Mouse (Mus musculus) embryonic stem cell, embryonic (primary cell): Measurements from ENCODE around the gene 1700007K13Rik.
"Not testable (repeated sequence)": the region's sequence is repeated elsewhere in the genome, so short reads cannot be mapped to it uniquely, and the experiment has no call there.

Experiments
- CTCF ChIA-PET, 4 experiments: fragments of 300-600 bp in 2 of 4; fragments of 350-600 bp in 2 of 4; sonication (Branson Sonifier 250); formaldehyde crosslinking; loops; one replicate each; lab custom pipeline; 2022; ENCODE audit warnings: inconsistent platforms in 2 of 4; lab: Charles Lee
- POLR2A ChIA-PET, 4 experiments: fragments of 300-600 bp in 2 of 4; fragments of 350-600 bp in 2 of 4; sonication (Branson Sonifier 250); formaldehyde crosslinking; loops; one replicate each; lab custom pipeline; 2022; ENCODE audit warnings: antibody characterized with exemption in 4 of 4, inconsistent platforms in 1 of 4; lab: Charles Lee

The 1700007K13Rik gene

DNA sequence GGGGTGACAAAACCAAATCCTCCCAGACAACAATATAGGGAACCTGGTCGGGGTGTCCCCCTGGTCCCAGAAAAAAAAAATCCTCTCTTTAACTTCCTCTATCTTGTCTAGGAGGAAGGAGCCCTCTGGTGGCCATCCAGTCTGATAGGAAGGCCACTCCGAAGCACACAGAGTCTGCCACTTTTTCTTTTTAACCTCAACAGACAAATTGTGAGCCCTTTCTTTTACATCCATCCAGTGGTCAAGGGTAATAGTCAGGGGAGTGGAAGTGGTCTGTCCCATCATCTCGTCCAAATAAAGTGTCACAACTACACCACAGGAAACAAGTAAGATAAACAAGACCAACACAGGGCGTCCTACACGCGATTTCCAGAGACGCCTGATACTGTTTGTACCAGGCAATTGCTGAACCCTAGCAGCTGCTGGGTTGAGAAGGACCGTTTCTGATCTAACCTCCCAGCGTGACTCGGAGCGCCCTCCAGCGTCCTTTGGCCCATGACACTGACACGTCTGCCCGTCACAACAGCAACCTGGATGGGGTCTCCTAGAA is 29.1 kb upstream of the 1700007K13Rik start:
- CTCF ChIA-PET, result interaction anchor here in 1 of 4 experiments (0.7 to 1.0 kb wide), 2 partner anchors 43 to 77 kb away, joined by 3 read pairs; no protein-coding TSS in a partner anchor
- POLR2A ChIA-PET, result interaction anchor here in 1 of 4 experiments (1.9 kb wide), 1 partner anchor 16 kb away, joined by 12 read pairs; no protein-coding TSS in a partner anchor

DNA sequence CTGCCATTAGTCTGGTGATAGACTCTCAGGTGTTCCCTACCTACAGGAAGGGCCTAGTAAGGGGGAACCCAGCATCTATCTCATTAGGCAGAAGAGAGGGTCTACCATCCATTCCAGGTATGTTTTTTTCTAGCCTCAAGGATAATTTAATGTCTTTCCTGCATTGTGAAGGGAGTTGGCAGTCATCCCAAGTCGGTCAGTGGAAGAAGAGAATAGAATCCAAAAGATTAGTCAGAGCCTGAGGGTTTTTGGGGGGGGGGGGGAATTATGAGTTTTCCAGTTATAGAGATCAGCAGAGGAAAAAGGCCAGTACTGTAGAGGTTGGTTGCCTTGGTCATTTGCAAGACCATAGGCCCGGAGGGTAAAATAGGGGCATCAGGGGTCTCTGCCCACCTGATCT is 28.4 kb upstream of the 1700007K13Rik start:
- ChIA-PET CTCF (no interaction called here), POLR2A (no interaction called here)

DNA sequence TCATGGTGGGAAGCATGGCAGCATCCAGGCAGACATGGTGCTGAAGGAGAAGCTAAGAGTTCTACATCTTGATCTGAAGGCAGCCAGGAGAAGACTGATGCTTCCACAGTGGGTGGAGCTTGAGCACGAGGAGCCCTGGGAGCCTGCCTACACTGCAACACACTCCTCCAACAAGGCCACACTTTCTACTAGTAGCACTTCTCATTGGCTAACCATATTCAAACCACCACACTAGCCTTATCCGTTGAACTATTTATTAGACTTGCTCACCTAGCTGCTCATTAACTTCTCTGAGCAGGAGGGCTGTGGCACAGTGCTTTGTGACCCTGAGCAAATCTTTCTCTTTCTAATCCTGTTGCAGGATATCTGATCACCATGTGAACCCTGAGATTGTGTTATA is 17.7 kb upstream of the 1700007K13Rik start:
- ChIA-PET CTCF (interaction anchor here in 1 of 4 experiments (0.6 to 1.0 kb wide), 2 partner anchors 20 to 25 kb away, joined by 3 to 4 read pairs; no protein-coding TSS in a partner anchor), POLR2A (interaction anchor here in 2 of 4 experiments (1.1 to 2.4 kb wide), 3 partner anchors 13 to 43 kb away, joined by 3 to 8 read pairs (median 5); partner anchors contain the start of genes 1700007K13Rik (in 1 of the 2) and Gbgt1 (in 1 of the 2))

DNA sequence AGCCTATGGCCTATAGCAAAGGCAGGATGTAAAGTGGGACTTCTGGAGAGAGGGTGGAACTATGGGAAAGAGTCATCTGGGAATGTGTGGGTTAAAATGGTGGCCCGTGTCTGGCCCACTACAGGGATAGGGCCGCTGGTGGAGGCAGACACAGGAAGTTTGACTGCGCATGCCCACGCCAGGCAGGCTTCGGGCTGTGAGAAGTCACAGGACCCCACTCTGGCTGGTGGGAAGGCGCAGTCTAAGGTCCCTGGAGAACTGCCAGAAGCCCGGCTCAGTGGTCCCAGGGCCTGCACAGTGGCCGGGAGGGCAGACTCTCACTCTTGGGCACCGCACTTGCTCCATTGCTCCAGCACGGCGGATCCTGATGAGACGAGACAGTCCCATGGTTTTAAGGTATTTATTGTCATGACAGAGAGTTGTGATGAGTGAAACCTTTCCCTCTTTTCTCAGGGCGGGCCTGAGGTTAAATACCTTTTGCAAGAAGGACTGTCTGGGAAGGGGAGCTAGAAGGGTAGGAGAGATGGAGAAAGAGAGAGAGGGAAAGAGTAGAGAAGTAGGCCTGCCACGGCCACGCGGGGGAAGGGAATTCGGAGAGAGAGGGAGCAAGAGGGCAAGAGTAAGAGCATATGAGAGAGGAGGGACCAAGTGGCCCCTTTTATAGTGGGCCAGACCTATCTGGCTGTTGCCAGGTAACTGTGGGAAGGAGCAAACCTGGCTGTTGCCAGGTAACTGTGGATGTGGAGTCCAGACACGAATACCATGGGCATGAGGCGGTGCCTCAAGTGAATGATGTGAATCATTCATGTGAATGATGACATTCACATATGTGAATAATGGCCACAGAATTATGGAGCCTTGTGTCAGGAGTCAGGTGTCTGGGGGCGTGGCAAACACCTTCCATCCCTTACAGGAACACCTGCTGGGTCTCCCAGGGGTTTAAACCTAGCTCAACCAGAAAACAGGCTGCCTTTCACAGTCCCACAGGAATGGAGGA is 13.4 kb upstream of the 1700007K13Rik start:
- ChIA-PET POLR2A (interaction anchor here in 3 of 4 experiments (0.6 to 3.2 kb wide), 11 partner anchors 8 to 815 kb away, joined by 3 to 12 read pairs (median 4); partner anchors contain the start of genes Ralgds (in 2 of the 3), Gbgt1 (in 1 of the 3), Gm10134 (in 1 of the 3) and Gtf3c5 (in 1 of the 3)), CTCF (interaction anchor here in 3 of 4 experiments (0.6 to 1.1 kb wide), 3 partner anchors 15 to 553 kb away, joined by 3 to 11 read pairs (median 3); no protein-coding TSS in a partner anchor)

DNA sequence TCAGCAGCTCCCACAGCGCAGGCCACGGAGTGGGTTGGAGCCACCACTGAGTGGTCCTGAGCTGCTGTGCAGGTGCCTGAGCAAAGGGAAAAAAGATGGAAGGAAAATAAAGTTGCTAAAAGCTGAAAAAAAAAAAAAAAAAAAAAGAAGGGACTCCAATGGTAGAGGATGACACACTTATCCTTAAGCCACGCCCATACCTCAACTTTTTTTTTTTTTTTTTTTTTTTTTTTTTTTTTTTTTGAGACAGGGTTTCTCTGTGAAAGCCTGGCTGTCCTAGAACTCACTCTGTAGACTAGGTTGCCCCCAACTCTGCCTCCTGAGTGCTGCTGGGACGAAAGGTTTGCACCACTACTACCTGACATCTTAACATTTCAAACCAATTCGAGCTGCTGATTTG is 11.9 kb upstream of the 1700007K13Rik start:
- CTCF ChIA-PET, result interaction anchor here (0.6 to 0.7 kb wide), 5 partner anchors 39 to 211 kb away, joined by 3 to 5 read pairs (median 3); no protein-coding TSS in a partner anchor
- POLR2A ChIA-PET, result interaction anchor here (0.6 to 3.2 kb wide), 16 partner anchors 10 to 719 kb away, joined by 3 to 12 read pairs (median 3); partner anchors contain the start of genes Gbgt1 (in 2 of the 4), Gm10134 (in 1 of the 4) and Ralgds (in 1 of the 4)

DNA sequence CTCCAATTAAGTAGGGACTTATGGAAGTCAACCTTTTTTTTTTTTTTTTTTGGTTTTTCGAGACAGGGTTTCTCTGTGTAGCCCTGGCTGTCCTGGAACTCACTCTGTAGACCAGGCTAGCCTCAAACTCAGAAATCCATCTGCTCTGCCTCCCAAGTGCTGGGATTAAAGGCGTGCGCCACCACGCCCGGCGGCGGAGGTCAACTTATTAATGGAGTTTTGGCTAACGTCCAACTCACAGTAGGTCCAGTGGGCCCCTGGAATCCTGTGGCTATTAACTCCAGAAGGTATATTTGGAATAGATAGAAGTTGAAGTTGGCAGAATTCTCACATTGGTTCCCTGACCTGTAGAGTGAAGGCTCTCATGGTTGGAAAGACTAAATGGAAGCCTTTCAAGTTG is 5.9 kb upstream of the 1700007K13Rik start:
- CTCF ChIA-PET, result not testable (repeated sequence)
- POLR2A ChIA-PET, result interaction anchor here in 3 of 4 experiments (0.6 to 1.0 kb wide), 4 partner anchors 17 to 509 kb away, joined by 3 to 4 read pairs (median 4); partner anchors contain the start of gene Ralgds (in 1 of the 3)

DNA sequence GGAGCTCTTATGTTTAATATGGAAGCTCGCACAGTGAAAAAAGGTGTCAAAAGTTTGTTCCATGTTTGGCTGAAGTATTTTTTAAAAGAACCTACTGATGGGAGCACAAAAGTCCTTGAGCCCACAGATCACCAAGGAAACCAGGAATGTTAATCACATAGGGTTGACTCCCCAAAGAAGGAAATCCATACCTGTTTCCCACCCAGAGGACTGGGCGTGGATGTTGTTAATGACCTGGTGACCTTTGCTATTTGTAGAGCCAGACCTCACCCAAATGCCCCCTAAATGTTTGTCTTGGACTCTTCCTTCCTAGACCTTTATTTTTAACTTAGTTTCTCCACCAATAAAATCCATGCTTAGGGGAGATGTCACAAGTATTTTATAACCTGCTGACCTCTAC is 4.5 kb upstream of the 1700007K13Rik start:
- CTCF ChIA-PET, result interaction anchor here in 1 of 4 experiments (0.9 kb wide), 1 partner anchor 15 kb away, joined by 3 read pairs; no protein-coding TSS in a partner anchor
- POLR2A ChIA-PET, result interaction anchor here in 3 of 4 experiments (0.6 to 3.1 kb wide), 13 partner anchors 10 to 469 kb away, joined by 3 to 15 read pairs (median 4); partner anchors contain the start of genes Gbgt1 (in 1 of the 3), Gm10134 (in 1 of the 3) and Ralgds (in 1 of the 3)

DNA sequence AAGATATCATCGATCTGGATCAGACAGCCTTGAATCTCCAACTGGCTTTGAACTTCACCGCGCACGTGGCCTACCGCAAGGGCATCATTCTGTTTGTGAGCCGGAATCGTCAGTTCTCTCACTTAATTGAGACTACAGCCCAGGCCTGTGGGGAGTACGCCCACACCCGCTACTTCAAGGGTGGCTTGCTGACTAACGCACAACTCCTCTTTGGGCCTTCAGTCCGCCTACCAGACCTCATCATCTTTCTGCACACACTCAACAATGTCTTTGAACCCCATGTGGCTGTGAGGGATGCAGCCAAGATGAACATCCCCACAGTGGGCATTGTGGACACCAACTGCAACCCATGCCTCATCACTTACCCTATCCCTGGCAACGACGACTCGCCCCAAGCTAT is 3.3 kb upstream of the 1700007K13Rik start:
- ChIA-PET POLR2A (interaction anchor here in 2 of 4 experiments (0.8 to 3.1 kb wide), 7 partner anchors 12 to 56 kb away, joined by 3 to 15 read pairs (median 4); partner anchors contain the start of gene Gm10134 (in 1 of the 2)), CTCF (interaction anchor here in 1 of 4 experiments (1.5 to 1.9 kb wide), 2 partner anchors 42 to 48 kb away, joined by 3 to 6 read pairs; no protein-coding TSS in a partner anchor)

DNA sequence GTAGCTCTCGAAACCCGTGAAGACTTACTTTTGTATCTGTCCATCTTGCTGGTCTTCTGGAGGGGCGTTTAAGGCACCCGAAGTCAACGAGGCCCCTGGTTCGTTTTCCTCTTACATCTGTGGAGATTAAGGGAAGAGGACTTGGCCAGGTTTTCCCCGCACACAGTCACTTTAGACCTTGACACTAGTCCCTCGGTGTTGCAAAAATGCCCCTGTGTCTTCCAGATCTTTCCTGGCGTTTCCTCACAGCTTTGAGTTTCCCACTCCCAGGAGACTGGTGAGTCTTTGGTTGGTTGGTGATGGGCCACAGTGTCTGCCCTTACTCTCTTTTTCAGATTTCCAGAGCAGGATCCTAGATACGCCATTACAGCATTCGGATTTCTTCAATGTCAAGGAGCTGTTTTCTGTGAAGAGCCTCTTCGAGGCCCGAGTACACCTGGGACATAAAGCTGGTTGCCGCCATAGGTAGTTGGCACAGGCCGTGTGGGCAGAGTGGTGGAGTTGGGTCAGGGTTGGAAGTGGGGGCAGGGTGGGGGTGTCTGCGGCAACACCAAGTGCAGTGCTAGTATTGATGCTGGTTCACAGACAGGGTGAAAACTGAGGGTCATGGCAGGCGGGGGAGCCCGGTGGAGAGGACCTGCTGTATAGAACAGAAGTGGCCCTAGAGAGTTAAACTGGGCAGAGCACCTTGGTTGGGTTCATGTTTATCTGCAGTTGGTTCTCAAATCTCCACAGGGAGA is 2.5 kb upstream of the 1700007K13Rik start:
- CTCF ChIA-PET, result interaction anchor here in 2 of 4 experiments (0.5 to 1.9 kb wide), 5 partner anchors 11 to 264 kb away, joined by 3 to 6 read pairs (median 3); no protein-coding TSS in a partner anchor
- POLR2A ChIA-PET, result interaction anchor here in 3 of 4 experiments (0.7 to 3.1 kb wide), 12 partner anchors 8 to 172 kb away, joined by 3 to 15 read pairs (median 4); partner anchors contain the start of genes Ralgds (in 2 of the 3) and Gbgt1 (in 1 of the 3)

DNA sequence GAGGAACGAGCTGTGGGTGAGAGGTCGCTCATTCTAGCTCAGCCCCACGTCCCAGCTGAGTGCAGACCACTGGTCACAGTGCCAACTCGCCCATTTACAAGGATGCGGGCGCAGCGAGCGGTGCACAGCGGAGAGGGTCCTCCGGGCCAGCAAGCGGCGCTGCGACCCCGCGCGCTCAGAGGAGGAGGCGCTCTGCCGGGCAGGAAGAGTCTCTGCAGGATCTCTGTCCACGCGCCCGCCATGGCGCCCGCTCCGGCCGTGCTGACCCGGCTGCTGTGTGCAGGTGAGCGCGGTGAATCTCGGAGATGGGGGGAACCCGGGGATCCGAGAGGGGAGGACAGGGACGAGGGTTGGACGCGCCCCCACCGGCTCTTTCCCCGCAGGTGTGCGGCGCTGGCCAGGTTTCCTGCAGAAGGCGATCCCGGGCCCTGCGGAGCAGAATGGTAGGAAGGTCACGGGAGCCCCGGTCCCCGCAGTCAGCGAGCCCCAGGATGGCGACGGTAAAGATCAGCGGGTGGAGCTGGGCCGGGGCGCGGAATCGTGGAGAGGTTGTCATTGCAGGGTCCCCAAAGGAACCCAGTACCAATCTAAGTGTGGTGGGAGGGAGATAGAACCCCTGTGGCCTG is 1.8 kb upstream of the 1700007K13Rik start, which contains the start of gene Mrps2:
TSS of gene Mrps2 (plus strand) at position 207 of the 626 bp plus-strand sequence.
- ChIA-PET POLR2A (interaction anchor here in 3 of 4 experiments (0.6 to 2.0 kb wide), 13 partner anchors 9 to 261 kb away, joined by 3 to 5 read pairs (median 4); partner anchors contain the start of genes Ralgds (in 2 of the 3) and Gbgt1 (in 1 of the 3)), CTCF (interaction anchor here in 2 of 4 experiments (0.5 to 1.9 kb wide), 5 partner anchors 10 to 264 kb away, joined by 3 to 6 read pairs (median 4); partner anchors contain the start of gene Gtf3c5 (in 1 of the 2))

DNA sequence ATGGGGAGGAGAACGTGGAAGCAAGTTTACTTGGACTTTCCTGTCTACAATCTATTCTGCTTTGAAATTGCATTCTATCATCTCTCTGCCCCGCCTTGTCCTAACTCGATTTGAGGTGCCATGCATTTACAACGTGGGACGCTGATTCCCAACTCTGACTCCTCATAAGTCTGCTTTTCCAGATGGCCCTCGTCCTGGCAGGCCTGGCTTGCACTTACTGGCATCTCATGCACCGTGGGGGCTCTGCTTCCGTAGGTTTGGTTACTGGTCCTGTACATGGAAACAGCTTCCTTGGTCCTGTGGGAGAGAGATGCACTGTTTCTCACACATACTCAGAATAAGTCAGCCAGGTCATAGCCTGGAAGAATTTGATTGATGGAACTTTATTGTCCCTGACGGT is 1.2 kb downstream of the 1700007K13Rik start:
- POLR2A ChIA-PET, result interaction anchor here in 2 of 4 experiments (0.7 to 3.4 kb wide), 17 partner anchors 9 to 176 kb away, joined by 3 to 18 read pairs (median 5); partner anchors contain the start of genes Gm10134 (in 1 of the 2), Ppp1r26 (in 1 of the 2), Ralgds (in 1 of the 2) and Tsc1 (in 1 of the 2)

DNA sequence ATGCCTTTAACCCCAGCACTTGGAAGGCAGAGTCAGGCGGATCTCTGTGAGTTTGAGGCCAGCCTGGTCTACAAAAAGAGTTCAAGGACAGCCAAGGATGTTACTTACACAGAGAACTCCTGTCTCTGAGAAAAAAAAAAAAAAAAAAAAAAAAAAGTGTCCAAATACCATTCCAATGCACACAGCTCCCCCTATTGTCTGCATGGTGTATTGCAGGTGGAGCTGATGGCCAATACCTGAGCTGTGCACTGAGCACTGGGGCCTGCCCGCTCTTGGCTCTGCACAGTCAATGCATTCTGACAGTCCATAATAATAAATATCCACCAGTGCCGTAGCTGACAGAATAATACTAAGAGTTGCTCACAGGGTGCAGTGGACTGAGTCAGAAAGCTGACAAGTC is 2.2 kb downstream of the 1700007K13Rik start:
- ChIA-PET POLR2A (interaction anchor here (0.5 to 3.4 kb wide), 34 partner anchors 8 to 1672 kb away, joined by 3 to 18 read pairs (median 3); partner anchors contain the start of genes Gm10134 (in 1 of the 4), Ppp1r26 (in 1 of the 4), Ralgds (in 1 of the 4) and Zer1 (in 1 of the 4)), CTCF (interaction anchor here (0.5 to 2.0 kb wide), 99 partner anchors 8 to 1572 kb away, joined by 3 to 19 read pairs (median 5); partner anchors contain the start of genes Ppp1r26 (in 3 of the 4), Ralgds (in 3 of the 4), Brd3os (in 1 of the 4) and Gfi1b (in 1 of the 4))

More for the DNA sequence above, 1.2 kb downstream of the 1700007K13Rik start:
- CTCF ChIA-PET, result interaction anchor here in 3 of 4 experiments (0.6 to 2.0 kb wide), 7 partner anchors 14 to 912 kb away, joined by 3 to 11 read pairs (median 6); partner anchors contain the start of gene Gtf3c5 (in 1 of the 3)

DNA sequence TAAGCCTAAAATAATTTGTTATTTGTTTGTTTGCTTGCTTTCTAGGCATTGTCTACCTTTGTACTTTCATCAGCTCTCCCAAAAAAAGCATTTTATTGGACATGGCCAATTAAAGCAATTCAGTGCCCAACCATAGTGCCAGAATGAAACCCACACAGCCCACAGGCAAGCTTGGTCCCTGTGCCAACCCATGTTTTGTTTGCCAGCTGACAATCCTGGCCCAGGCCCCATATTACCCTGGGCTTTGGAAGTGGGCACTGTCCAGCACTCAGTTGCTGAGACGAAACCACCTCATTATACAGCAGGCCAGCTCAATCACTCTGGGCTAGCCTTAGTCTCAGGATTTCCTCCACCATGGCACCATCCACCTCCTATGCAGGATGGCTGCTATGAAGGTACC is 9.5 kb downstream of the 1700007K13Rik start:
- ChIA-PET POLR2A (interaction anchor here in 2 of 4 experiments (1.5 to 2.2 kb wide), 3 partner anchors 8 to 27 kb away, joined by 4 to 15 read pairs (median 9); partner anchors contain the start of genes 1700007K13Rik (in 1 of the 2) and Ppp1r26 (in 1 of the 2)), CTCF (interaction anchor here in 2 of 4 experiments (0.6 to 2.4 kb wide), 2 partner anchors 7 to 1277 kb away, joined by 3 to 9 read pairs; no protein-coding TSS in a partner anchor)

DNA sequence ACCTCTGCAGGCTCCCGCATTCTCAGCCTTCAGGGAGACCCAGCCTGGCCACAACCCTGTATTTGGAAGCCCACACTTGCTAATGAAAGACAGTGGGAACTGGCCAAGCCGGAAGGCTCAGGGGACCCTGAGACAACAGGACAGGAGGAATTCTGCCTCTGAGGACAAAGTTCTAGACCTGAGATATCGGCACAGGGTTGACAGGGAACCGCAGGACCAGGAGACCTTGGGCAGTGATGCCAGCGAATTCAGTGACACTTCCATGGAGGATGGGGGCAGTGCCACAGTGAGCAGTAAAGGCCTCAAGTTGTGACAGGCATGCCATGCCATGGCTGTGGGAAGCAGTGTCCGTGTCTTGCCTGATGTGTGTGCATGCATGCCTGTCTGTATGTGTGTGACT is 12.6 kb downstream of the 1700007K13Rik start:
- ChIA-PET POLR2A (interaction anchor here in 1 of 4 experiments (0.5 kb wide), 1 partner anchor 1012 kb away, joined by 4 read pairs; the partner anchor contains the start of gene Brd3os), CTCF (no interaction called here)

DNA sequence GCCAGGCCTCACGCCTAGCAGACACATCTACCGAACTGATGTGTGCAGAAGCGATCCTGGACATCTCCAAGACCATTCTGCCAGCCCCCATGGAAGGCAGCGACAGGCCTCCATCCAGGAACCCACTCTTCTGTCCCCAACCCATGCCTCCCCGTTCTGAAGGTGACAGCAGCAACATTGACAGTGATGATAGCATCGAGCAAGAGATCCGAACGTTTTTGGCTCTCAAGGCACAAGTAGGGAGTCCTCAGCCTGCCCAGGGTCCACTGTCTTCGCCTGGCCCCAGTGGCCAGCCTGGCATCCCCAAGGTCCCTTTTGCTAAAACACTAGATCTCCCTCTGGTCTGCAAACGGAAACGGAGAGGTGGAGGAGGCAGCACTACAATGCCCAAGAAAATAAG is 14.5 kb downstream of the 1700007K13Rik start:
- POLR2A ChIA-PET, result no interaction called here
- CTCF ChIA-PET, result interaction anchor here in 3 of 4 experiments (0.5 to 2.2 kb wide), 4 partner anchors 12 to 31 kb away, joined by 4 to 10 read pairs (median 5); no protein-coding TSS in a partner anchor
